Mouse (Mus musculus) heart, adult 2 months (tissue): ENCODE results near the gene Oasl1.

ENCODE experiments used
- CTCF ChIP-seq: fragments of 200-600 bp; IDR thresholded peaks from 2 replicates; pipeline ENCODE4 v1.8.1; 2022; ENCODE audit warnings: antibody characterized with exemption, mild to moderate bottlenecking, moderate library complexity
- POLR2A ChIP-seq: fragments of 200-500 bp; IDR thresholded peaks from 2 replicates; pipeline ENCODE4 v1.6.1; 2011; ENCODE audit warnings: mild to moderate bottlenecking, low read depth, low read length, control low read depth; ENCODE audit not compliant: insufficient read depth

GRCm38 (mm10) chr5:114922366-114922731 lies 691 bp upstream of the Oasl1 start:
- no peak for TF ChIP-seq CTCF
- no peak for TF ChIP-seq POLR2A
